Mouse (Mus musculus) embryonic facial prominence, embryonic 14.5 days (tissue): ENCODE measurements around the gene Uchl1. TPM values are rescaled to one million over a fixed set of nuclear protein-coding genes. Genes with fewer than 3 reads are reported as not detected.

Source experiments
- ATAC-seq: fragments of 200-750 bp; cut with Nextera tagmentation; 2 replicates; pipeline ENCODE4 v1.8.0; 2017; ENCODE audit warnings: low read depth, moderate number of reproducible peaks, moderate TSS enrichment
- DNase-seq: peaks from one replicate; pipeline ENCODE4 v3.0.0-alpha.2; 2015; ENCODE audit warnings: low spot score
- H3K27ac ChIP-seq: fragments of 300-500 bp; sonication (generic); replicated peaks from 2 replicates; pipeline ENCODE4 v1.5.1; 2014; ENCODE audit warnings: low read depth, mild to moderate bottlenecking, low read length, moderate library complexity
- H3K27me3 ChIP-seq: fragments of 300-500 bp; sonication (generic); replicated peaks from 2 replicates; pipeline ENCODE4 v1.6.1; 2014; ENCODE audit warnings: low read length; ENCODE audit not compliant: control insufficient read depth, insufficient read depth
- H3K36me3 ChIP-seq: fragments of 300-500 bp; sonication (generic); 2 replicates; pipeline ENCODE4 v1.6.1; 2014; ENCODE audit warnings: low read length, mixed read lengths; ENCODE audit not compliant: control insufficient read depth, insufficient read depth
- H3K4me1 ChIP-seq: fragments of 300-500 bp; sonication (generic); 2 replicates; pipeline ENCODE4 v1.6.1; 2014; ENCODE audit warnings: antibody characterized with exemption, low read length; ENCODE audit not compliant: control insufficient read depth, insufficient read depth
- H3K4me2 ChIP-seq: fragments of 300-500 bp; sonication (generic); 2 replicates; pipeline ENCODE4 v1.6.1; 2014; ENCODE audit warnings: low read depth, mild to moderate bottlenecking, low read length, moderate library complexity, mixed read lengths
- H3K4me3 ChIP-seq: fragments of 300-500 bp; sonication (generic); 2 replicates; pipeline ENCODE4 v1.5.1; 2014; ENCODE audit warnings: low read depth, mild to moderate bottlenecking, low read length
- H3K9ac ChIP-seq: fragments of 300-500 bp; sonication (generic); 2 replicates; pipeline ENCODE4 v1.6.1; 2014; ENCODE audit warnings: low read depth, mild to moderate bottlenecking, low read length, moderate library complexity, mixed read lengths
- H3K9me3 ChIP-seq: fragments of 300-500 bp; sonication (generic); 2 replicates; pipeline ENCODE4 v1.6.1; 2016; ENCODE audit warnings: low read length; ENCODE audit not compliant: control insufficient read depth
- WGBS: fragments of 180-500 bp; shearing (Covaris S2); extraction: QIAGEN DNeasy Blood & Tissue Kit; methylation state at CpG from one replicate; pipeline ENCODE4 v1.1.7; 2014; 5-methylcytosine and 5-hydroxymethylcytosine counted together
- polyA plus RNA-seq: library from polyadenylated mRNA; unstranded; fragments of >200 nt; fragmentation: Nextera tagmentation; extraction: Ambion mirVana; gene quantifications from 2 replicates; pipeline ENCODE4 v1.2.1, GENCODE M21; 2014

The Uchl1 gene
- polyA plus RNA-seq, 1 experiment from 2014 or later: 142 TPM

DNA sequence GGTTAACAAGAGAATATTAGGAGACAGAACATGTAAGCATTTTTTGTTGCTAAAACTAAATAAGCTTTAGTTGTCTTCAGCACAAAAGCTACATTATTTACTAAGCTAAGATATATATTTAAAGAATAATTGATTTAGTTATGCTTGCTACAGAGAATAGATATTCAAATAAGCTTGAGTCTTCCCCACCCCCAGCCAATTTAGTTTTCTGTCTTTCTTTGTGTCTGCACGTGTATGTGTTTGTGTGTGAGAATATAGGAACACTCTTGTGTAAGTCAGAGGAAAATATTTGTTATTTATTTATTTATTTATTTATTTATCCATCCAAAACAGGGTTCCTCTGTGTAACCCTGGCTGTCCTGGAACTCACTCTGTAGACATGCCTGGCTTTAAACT, 55.4 kb downstream of the Uchl1 start:
- no peaks in the 10 kb centered on the region for H3K4me1 ChIP-seq
- H3K9me3 ChIP-seq: no peaks in the 10 kb centered on the region
- H3K9ac ChIP-seq: no peak overlapping the region
- H3K27ac ChIP-seq: no peak overlapping the region
- no peaks in the 10 kb centered on the region for H3K27me3 ChIP-seq
- 75% methylated on average over 1 of the region's 1 CpGs for WGBS
- H3K4me3 ChIP-seq: no peak overlapping the region
- H3K4me2 ChIP-seq: no peak overlapping the region
- DNase-seq: no peak
- no peaks in the 10 kb centered on the region for H3K36me3 ChIP-seq
- ATAC-seq: no peak

DNA sequence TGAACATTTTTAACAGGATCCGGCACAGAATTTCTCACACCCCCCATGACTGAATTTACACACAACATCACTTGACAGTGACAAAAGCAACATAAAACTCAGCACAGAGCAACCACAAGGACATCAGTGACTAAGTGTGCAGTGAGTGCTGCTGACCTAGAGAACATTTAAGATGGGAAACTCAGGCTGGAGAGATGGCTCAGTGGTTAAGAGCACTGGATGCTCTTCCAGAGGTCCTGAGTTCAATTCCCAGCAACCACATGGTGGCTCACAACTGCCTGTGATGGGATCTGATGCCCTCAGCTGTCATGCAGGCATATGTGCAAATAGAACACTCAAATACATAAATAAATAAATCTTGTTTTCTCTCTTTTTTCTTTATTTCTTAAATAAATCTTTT, 57.7 kb downstream of the Uchl1 start:
- H3K9ac ChIP-seq: no peak overlapping the region
- no peaks in the 10 kb centered on the region for H3K27me3 ChIP-seq
- H3K36me3 ChIP-seq: no peaks in the 10 kb centered on the region
- H3K4me1 ChIP-seq: no peaks in the 10 kb centered on the region
- DNase-seq (no peak), ATAC-seq (no peak)
- no peaks in the 10 kb centered on the region for H3K9me3 ChIP-seq
- no peak overlapping the region for H3K4me2 ChIP-seq
- WGBS: 92% methylated on average over 1 of the region's 1 CpGs
- H3K27ac ChIP-seq: no peak overlapping the region
- no peak overlapping the region for H3K4me3 ChIP-seq

Other genes with a start within 250 kb of the Uchl1 start
- 39.8 and 47.9 TPM in 2 replicates for gene Apbb2, start 57.3 kb upstream of the Uchl1 start, polyA plus RNA-seq
- gene Limch1, start 69.7 kb downstream of the Uchl1 start, polyA plus RNA-seq: 70.5 and 71.1 TPM in 2 replicates